Mouse (Mus musculus): ENCODE data around the gene Mt2. TPM values are rescaled to one million over a fixed set of nuclear protein-coding genes. Genes with fewer than 3 reads are reported as not detected.

The Mt2 gene
- polyA plus RNA-seq (2014; fragmentation: Illumina TruSeq; extraction: RNeasy Lipid Tissue Mini Kit (QIAGEN cat#74804); ENCODE audit: low read depth, low replicate concordance) = 42.6 TPM

GRCm38 (mm10) chr8:94172075-94172808 lies at the start of gene Mt2:
TSS of gene Mt2 (plus strand) at chr8:94172664.

GRCm38 (mm10) chr8:94136933-94137332 lies 35.5 kb upstream of the Mt2 start, which contains the start of gene Mt4:
TSS of gene Mt4 (plus strand) at chr8:94137197.

GRCm38 (mm10) chr8:94152513-94153300 lies 19.8 kb upstream of the Mt2 start, which contains the start of gene Mt3:
TSS of gene Mt3 (plus strand) at chr8:94152607.

GRCm38 (mm10) chr8:94178857-94179712 lies 6.6 kb downstream of the Mt2 start, which contains the start of gene Mt1:
TSS of gene Mt1 (plus strand) at chr8:94179082.

GRCm38 (mm10) chr8:94214252-94215173 lies 42.0 kb downstream of the Mt2 start, which contains the start of gene Nup93:
TSS of gene Nup93 (plus strand) at chr8:94214564.

Other genes with a start within 250 kb of the Mt2 start
- 100 TPM for gene Amfr, start 159.8 kb upstream of the Mt2 start, polyA plus RNA-seq (2014; fragmentation: Illumina TruSeq; extraction: RNeasy Lipid Tissue Mini Kit (QIAGEN cat#74804); ENCODE audit: low read depth, low replicate concordance)
- 224 TPM for gene Nudt21, start 135.6 kb upstream of the Mt2 start, polyA plus RNA-seq (2014; fragmentation: Illumina TruSeq; extraction: RNeasy Lipid Tissue Mini Kit (QIAGEN cat#74804); ENCODE audit: low read depth, low replicate concordance)
- 16.9 TPM for gene Ogfod1, start 135.5 kb upstream of the Mt2 start, polyA plus RNA-seq (2014; fragmentation: Illumina TruSeq; extraction: RNeasy Lipid Tissue Mini Kit (QIAGEN cat#74804); ENCODE audit: low read depth, low replicate concordance)
- gene Bbs2, start 73.7 kb upstream of the Mt2 start, polyA plus RNA-seq (2014; fragmentation: Illumina TruSeq; extraction: RNeasy Lipid Tissue Mini Kit (QIAGEN cat#74804); ENCODE audit: low read depth, low replicate concordance) = 21.2 TPM
- not detected for gene Mt4, start 35.5 kb upstream of the Mt2 start, polyA plus RNA-seq (2014; fragmentation: Illumina TruSeq; extraction: RNeasy Lipid Tissue Mini Kit (QIAGEN cat#74804); ENCODE audit: low read depth, low replicate concordance)
- not detected for gene Mt3, start 20.1 kb upstream of the Mt2 start, polyA plus RNA-seq (2014; fragmentation: Illumina TruSeq; extraction: RNeasy Lipid Tissue Mini Kit (QIAGEN cat#74804); ENCODE audit: low read depth, low replicate concordance)
- 26.5 TPM for gene Mt1, start 6.4 kb downstream of the Mt2 start, polyA plus RNA-seq (2014; fragmentation: Illumina TruSeq; extraction: RNeasy Lipid Tissue Mini Kit (QIAGEN cat#74804); ENCODE audit: low read depth, low replicate concordance)
- gene Nup93, start 41.9 kb downstream of the Mt2 start, polyA plus RNA-seq (2014; fragmentation: Illumina TruSeq; extraction: RNeasy Lipid Tissue Mini Kit (QIAGEN cat#74804); ENCODE audit: low read depth, low replicate concordance) = 23.6 TPM
- gene Slc12a3, start 156.5 kb downstream of the Mt2 start, polyA plus RNA-seq (2014; fragmentation: Illumina TruSeq; extraction: RNeasy Lipid Tissue Mini Kit (QIAGEN cat#74804); ENCODE audit: low read depth, low replicate concordance) = 0.66 TPM
- 100 TPM for gene Herpud1, start 213.8 kb downstream of the Mt2 start, polyA plus RNA-seq (2014; fragmentation: Illumina TruSeq; extraction: RNeasy Lipid Tissue Mini Kit (QIAGEN cat#74804); ENCODE audit: low read depth, low replicate concordance)